Mouse (Mus musculus): ENCODE measurements around the gene Echdc3. TPM values are rescaled to one million over a fixed set of nuclear protein-coding genes. Genes with fewer than 3 reads are reported as not detected.

The Echdc3 gene
- polyA plus RNA-seq (2012; rRNA removed), result 4.3 and 4.8 TPM in 2 replicates
- 5.0 and 5.7 TPM in 2 replicates for polyA plus RNA-seq (2014; fragmentation: Nextera tagmentation; extraction: Ambion mirVana)

- peaks cover 12% of the 10 kb centered on the region for H3K4me1 ChIP-seq (ENCODE audit: control insufficient read depth, insufficient read depth, low read length)
- H3K9ac ChIP-seq (ENCODE audit: low read depth, low read length, severe bottlenecking), result peak within 1 kb of the TSS; percentile 72
- WGBS, result 2% methylated on average over 29 of the region's 30 CpGs
- no peaks in the 10 kb centered on the region for H3K36me3 ChIP-seq (ENCODE audit: control insufficient read depth, insufficient read depth, low read length)
- TF ChIP-seq POLR2A (IDR thresholded peaks at IDR 0.05; ENCODE audit: borderline replicate concordance, extremely low read depth, insufficient read depth, insufficient read length), result no peak
- peak within 1 kb of the TSS; percentile 86 for H3K4me2 ChIP-seq (replicated peaks; ENCODE audit: low read depth, low read length, severe bottlenecking)
- peak; percentile 94 for ATAC-seq (ENCODE audit: low FRiP score, low read depth)
- peak; percentile 90 for DNase-seq (ENCODE audit: low spot score)
- peak within 1 kb of the TSS; percentile 76 for H3K27ac ChIP-seq (replicated peaks; ENCODE audit: low read depth, low read length)
- H3K4me3 ChIP-seq (replicated peaks; ENCODE audit: low read length), result peak within 1 kb of the TSS; percentile 46
- H3K27me3 ChIP-seq (ENCODE audit: control insufficient read depth, insufficient read depth, low read length), result no peaks in the 10 kb centered on the region
- H3K9me3 ChIP-seq (ENCODE audit: control insufficient read depth, low read length), result no peaks in the 10 kb centered on the region
Observed at GRCm38 (mm10) chr2:6212724-6213511, at the start of gene Echdc3. Gene Echdc3 (minus strand): TSS chr2:6213033.

- no peak overlapping the region for H3K9ac ChIP-seq (ENCODE audit: low read depth, low read length, severe bottlenecking)
- peak overlapping the region; percentile 41; the same call in 1 of the 2 replicates for H3K27ac ChIP-seq (replicated peaks; ENCODE audit: low read depth, low read length)
- H3K9me3 ChIP-seq (ENCODE audit: control insufficient read depth, low read length), result 0 out of 2 replicates have a peak, but pooled peaks cover 7% of the 10 kb centered on the region
- no peak overlapping the region for H3K4me2 ChIP-seq (replicated peaks; ENCODE audit: low read depth, low read length, severe bottlenecking)
- no peaks in the 10 kb centered on the region for H3K36me3 ChIP-seq (ENCODE audit: control insufficient read depth, insufficient read depth, low read length)
- H3K27me3 ChIP-seq (ENCODE audit: control insufficient read depth, insufficient read depth, low read length), result no peaks in the 10 kb centered on the region
- peaks cover under 1% of the 10 kb centered on the region; the same call in 1 of the 2 replicates for H3K4me1 ChIP-seq (ENCODE audit: control insufficient read depth, insufficient read depth, low read length)
- H3K4me3 ChIP-seq (replicated peaks; ENCODE audit: low read length), result no peak overlapping the region
- TF ChIP-seq POLR2A (IDR thresholded peaks at IDR 0.05; ENCODE audit: borderline replicate concordance, extremely low read depth, insufficient read depth, insufficient read length), result no peak
- 69% methylated on average over 9 of the region's 9 CpGs for WGBS
- DNase-seq (ENCODE audit: low spot score) (no peak), ATAC-seq (ENCODE audit: low FRiP score, low read depth) (no peak)
Observed at GRCm38 (mm10) chr2:6261718-6262117, 48.9 kb upstream of the Echdc3 start.

GRCm38 (mm10) chr2:6261201-6261672 lies 48.4 kb upstream of the Echdc3 start:
- DNase-seq (ENCODE audit: low spot score), result peak; percentile 65
- H3K9me3 ChIP-seq (ENCODE audit: control insufficient read depth, low read length), result 0 out of 2 replicates have a peak, but pooled peaks cover 7% of the 10 kb centered on the region
- 20% methylated on average over 8 of the region's 8 CpGs for WGBS
- no peaks in the 10 kb centered on the region for H3K36me3 ChIP-seq (ENCODE audit: control insufficient read depth, insufficient read depth, low read length)
- no peak for TF ChIP-seq POLR2A (IDR thresholded peaks at IDR 0.05; ENCODE audit: borderline replicate concordance, extremely low read depth, insufficient read depth, insufficient read length)
- H3K9ac ChIP-seq (ENCODE audit: low read depth, low read length, severe bottlenecking), result no peak overlapping the region
- no peaks in the 10 kb centered on the region for H3K27me3 ChIP-seq (ENCODE audit: control insufficient read depth, insufficient read depth, low read length)
- peak overlapping the region; percentile 41; the same call in 1 of the 2 replicates for H3K27ac ChIP-seq (replicated peaks; ENCODE audit: low read depth, low read length)
- peaks cover 6% of the 10 kb centered on the region for H3K4me1 ChIP-seq (ENCODE audit: control insufficient read depth, insufficient read depth, low read length)
- H3K4me3 ChIP-seq (replicated peaks; ENCODE audit: low read length), result no peak overlapping the region
- no peak overlapping the region for H3K4me2 ChIP-seq (replicated peaks; ENCODE audit: low read depth, low read length, severe bottlenecking)
- ATAC-seq (ENCODE audit: low FRiP score, low read depth), result peak; percentile 69

- Histone ChIP-seq H3K4me2 (replicated peaks; ENCODE audit: low read depth, low read length, severe bottlenecking) (no peak overlapping the region), H3K4me3 (replicated peaks; ENCODE audit: low read length) (no peak overlapping the region), H3K4me1 (ENCODE audit: control insufficient read depth, insufficient read depth, low read length) (peaks cover 10% of the 10 kb centered on the region), H3K9me3 (ENCODE audit: control insufficient read depth, low read length) (0 out of 2 replicates have a peak, but pooled peaks cover 7% of the 10 kb centered on the region), H3K36me3 (ENCODE audit: control insufficient read depth, insufficient read depth, low read length) (no peaks in the 10 kb centered on the region), H3K9ac (ENCODE audit: low read depth, low read length, severe bottlenecking) (no peak overlapping the region), H3K27ac (replicated peaks; ENCODE audit: low read depth, low read length) (no peak overlapping the region), H3K27me3 (ENCODE audit: control insufficient read depth, insufficient read depth, low read length) (no peaks in the 10 kb centered on the region)
- DNase-seq (ENCODE audit: low spot score) (no peak), ATAC-seq (ENCODE audit: low FRiP score, low read depth) (no peak)
- 80% methylated on average over 4 of the region's 4 CpGs for WGBS
- no peak for TF ChIP-seq POLR2A (IDR thresholded peaks at IDR 0.05; ENCODE audit: borderline replicate concordance, extremely low read depth, insufficient read depth, insufficient read length)
Observed at GRCm38 (mm10) chr2:6260661-6261060, 47.8 kb upstream of the Echdc3 start.

GRCm38 (mm10) chr2:6259182-6259581 lies 46.3 kb upstream of the Echdc3 start:
- DNase-seq (ENCODE audit: low spot score), result no peak
- Histone ChIP-seq H3K4me1 (ENCODE audit: control insufficient read depth, insufficient read depth, low read length) (peaks cover 10% of the 10 kb centered on the region), H3K27ac (replicated peaks; ENCODE audit: low read depth, low read length) (no peak overlapping the region), H3K36me3 (ENCODE audit: control insufficient read depth, insufficient read depth, low read length) (no peaks in the 10 kb centered on the region), H3K4me2 (replicated peaks; ENCODE audit: low read depth, low read length, severe bottlenecking) (no peak overlapping the region), H3K27me3 (ENCODE audit: control insufficient read depth, insufficient read depth, low read length) (no peaks in the 10 kb centered on the region), H3K9me3 (ENCODE audit: control insufficient read depth, low read length) (0 out of 2 replicates have a peak, but pooled peaks cover 7% of the 10 kb centered on the region), H3K9ac (ENCODE audit: low read depth, low read length, severe bottlenecking) (no peak overlapping the region), H3K4me3 (replicated peaks; ENCODE audit: low read length) (no peak overlapping the region)
- TF ChIP-seq POLR2A (IDR thresholded peaks at IDR 0.05; ENCODE audit: borderline replicate concordance, extremely low read depth, insufficient read depth, insufficient read length), result no peak
- 92% methylated on average over 3 of the region's 3 CpGs for WGBS
- ATAC-seq (ENCODE audit: low FRiP score, low read depth), result no peak

All from limb, embryonic 14.5 days (tissue).